Mouse (Mus musculus): ENCODE results near the gene Creb3l4. TPM values are rescaled to one million over a fixed set of nuclear protein-coding genes. Genes with fewer than 3 reads are reported as not detected.
A peak's percentile ranks its signal among the peaks of the same experiment; 100 is the strongest.

Creb3l4 gene
- polyA plus RNA-seq, 1 experiment from 2014 or later: 5.8 TPM

DNA sequence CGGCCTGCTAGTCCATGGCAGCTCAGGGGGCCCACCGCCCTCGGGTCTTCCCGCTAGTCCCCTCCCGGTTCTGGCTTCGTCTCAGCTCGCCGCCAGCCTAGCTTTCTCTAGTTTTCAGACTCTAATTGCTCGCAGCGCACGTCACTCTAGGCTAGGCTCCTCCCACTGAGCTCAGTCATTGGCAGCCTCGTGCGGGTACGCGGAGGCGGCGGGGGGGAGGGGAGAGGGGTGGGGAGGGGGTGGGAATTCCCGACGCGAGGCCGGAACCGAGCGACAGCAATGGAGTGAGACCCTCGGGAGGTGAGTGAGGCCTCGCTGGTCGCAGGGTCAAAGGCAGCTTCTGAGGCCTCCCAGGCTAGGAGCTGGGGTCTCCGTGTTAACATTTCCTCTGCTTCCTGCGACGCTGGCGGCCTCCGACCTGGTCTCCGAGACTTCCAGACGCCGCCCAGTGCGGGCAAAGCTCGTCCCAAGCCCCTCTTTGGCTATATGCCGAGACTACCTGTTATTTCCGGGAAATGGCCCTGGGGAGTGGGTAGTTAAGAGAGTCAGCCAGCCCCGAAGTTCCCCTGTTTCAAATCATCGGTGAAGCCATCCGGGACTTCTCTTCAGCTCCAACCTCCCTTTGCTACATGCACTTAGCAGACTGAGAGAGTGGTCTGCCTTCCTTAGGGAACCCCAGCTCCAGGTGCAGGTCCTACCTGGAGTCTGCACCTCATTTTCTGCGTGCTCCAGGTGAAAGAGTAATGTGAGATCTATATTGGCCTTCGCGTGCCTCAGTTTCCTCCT is 4.8 kb upstream of the Creb3l4 start, which contains the start of gene Slc39a1:
Gene Slc39a1 (plus strand): TSS at position 213 of the 786 bp plus-strand sequence.
- Histone ChIP-seq H3K4me1 (replicated peaks; ENCODE audit: control insufficient read depth, insufficient read depth, low read length) (peaks cover 9% of the 10 kb centered on the region), H3K9ac (ENCODE audit: low read length) (peak within 1 kb of the TSS; percentile 90), H3K27ac (ENCODE audit: low read length) (peak within 1 kb of the TSS; percentile 97), H3K36me3 (ENCODE audit: control insufficient read depth, insufficient read depth, low read length) (peaks cover 10% of the 10 kb centered on the region), H3K9me3 (ENCODE audit: control insufficient read depth, low read length) (no peaks in the 10 kb centered on the region), H3K4me2 (ENCODE audit: low read depth, low read length) (peak within 1 kb of the TSS; percentile 80), H3K4me3 (ENCODE audit: low read length) (peak within 1 kb of the TSS; percentile 87), H3K27me3 (ENCODE audit: control insufficient read depth, insufficient read depth, low read depth, low read length) (no peaks in the 10 kb centered on the region)
- WGBS: 0% methylated on average over 44 of the region's 44 CpGs
- peak; percentile 96 for ATAC-seq (ENCODE audit: low read depth)

DNA sequence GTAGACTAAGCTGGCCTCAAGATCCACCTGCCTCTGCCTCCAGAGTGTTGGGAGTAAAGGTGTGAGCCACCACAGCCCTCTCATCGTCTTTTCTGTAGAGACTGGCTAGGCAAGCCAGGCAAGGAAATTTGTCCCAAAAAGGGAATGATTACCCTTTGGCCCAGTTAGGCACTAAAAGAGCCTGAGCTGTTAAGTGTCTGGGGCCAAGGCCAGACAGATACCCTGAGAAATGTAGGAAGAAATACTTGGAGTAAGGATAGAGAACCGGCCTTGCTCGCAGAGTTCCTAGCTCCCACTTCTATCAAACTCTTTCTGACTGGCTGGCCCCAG is 4.3 kb upstream of the Creb3l4 start:
- Histone ChIP-seq H3K27ac (ENCODE audit: low read length) (peak overlapping the region; percentile 97), H3K4me1 (replicated peaks; ENCODE audit: control insufficient read depth, insufficient read depth, low read length) (peaks cover 12% of the 10 kb centered on the region), H3K27me3 (ENCODE audit: control insufficient read depth, insufficient read depth, low read depth, low read length) (no peaks in the 10 kb centered on the region), H3K36me3 (ENCODE audit: control insufficient read depth, insufficient read depth, low read length) (peaks cover 10% of the 10 kb centered on the region), H3K4me2 (ENCODE audit: low read depth, low read length) (peak overlapping the region; percentile 72), H3K9me3 (ENCODE audit: control insufficient read depth, low read length) (no peaks in the 10 kb centered on the region), H3K4me3 (ENCODE audit: low read length) (peak overlapping the region; percentile 87), H3K9ac (ENCODE audit: low read length) (peak overlapping the region; percentile 76)
- under 1% methylated on average over 3 of the region's 3 CpGs for WGBS
- no peak for ATAC-seq (ENCODE audit: low read depth)

DNA sequence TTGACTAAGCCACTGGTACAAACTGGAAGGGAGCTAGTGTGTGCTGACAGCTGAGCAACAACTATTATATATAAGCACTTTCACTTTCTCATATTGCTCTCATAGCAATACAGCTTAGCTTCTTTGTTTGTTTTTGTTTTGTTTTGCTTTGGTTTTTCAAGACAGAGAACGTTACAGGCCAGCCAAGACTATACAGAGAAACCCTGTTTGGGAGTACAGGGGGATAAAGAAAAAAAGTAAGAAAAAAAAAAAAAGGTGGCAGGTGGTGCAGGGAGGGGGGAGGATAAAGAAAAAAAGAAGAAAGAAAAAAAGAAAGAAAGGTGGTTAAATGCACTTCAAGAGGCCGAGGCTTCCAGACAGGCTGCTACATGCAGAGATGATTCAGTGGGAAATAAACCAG is 2.1 kb upstream of the Creb3l4 start:
- Histone ChIP-seq H3K4me1 (replicated peaks; ENCODE audit: control insufficient read depth, insufficient read depth, low read length) (peaks cover 12% of the 10 kb centered on the region), H3K4me2 (ENCODE audit: low read depth, low read length) (no peak overlapping the region), H3K27me3 (ENCODE audit: control insufficient read depth, insufficient read depth, low read depth, low read length) (no peaks in the 10 kb centered on the region), H3K4me3 (ENCODE audit: low read length) (no peak overlapping the region), H3K9me3 (ENCODE audit: control insufficient read depth, low read length) (no peaks in the 10 kb centered on the region), H3K27ac (ENCODE audit: low read length) (no peak overlapping the region), H3K9ac (ENCODE audit: low read length) (no peak overlapping the region), H3K36me3 (ENCODE audit: control insufficient read depth, insufficient read depth, low read length) (no peaks in the 10 kb centered on the region)
- no peak for ATAC-seq (ENCODE audit: low read depth)
- 59% methylated on average over 2 of the region's 2 CpGs for WGBS

DNA sequence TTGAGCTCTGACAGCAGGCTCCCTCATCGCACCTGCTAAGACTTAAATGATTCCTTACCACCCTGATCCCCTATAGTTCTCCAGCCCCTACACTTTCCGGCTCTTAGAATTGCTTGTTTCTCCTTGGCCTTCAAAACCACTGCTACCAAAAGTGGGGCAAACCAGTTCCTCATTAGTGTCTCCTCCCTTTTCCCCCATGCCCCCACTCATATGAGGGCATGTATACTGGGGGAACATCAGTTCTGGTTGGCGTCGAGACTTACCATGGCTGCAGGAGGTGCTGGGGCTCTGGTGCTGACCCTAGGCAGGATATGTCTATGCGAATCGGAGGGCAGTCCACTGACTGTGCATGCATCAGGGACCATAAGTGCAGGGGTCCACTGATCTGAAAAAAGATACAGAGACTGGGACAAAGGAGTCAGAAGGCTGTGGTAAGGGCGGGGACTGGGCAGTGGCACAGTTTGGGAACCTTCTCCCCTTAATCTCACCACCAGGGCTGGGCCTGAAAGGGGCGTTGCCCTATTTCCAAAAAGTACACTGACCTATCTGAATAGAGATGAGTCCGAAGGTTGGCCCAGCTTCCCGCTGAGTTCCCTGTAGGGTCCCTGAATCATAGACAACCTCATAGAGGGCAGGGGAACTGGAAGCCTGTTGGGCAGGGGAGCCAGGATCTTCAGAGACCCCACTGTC is 1.5 kb downstream of the Creb3l4 start:
- no peak overlapping the region for H3K27ac ChIP-seq (ENCODE audit: low read length)
- 83% methylated on average over 10 of the region's 10 CpGs for WGBS
- no peak overlapping the region for H3K4me3 ChIP-seq (ENCODE audit: low read length)
- no peak overlapping the region for H3K4me2 ChIP-seq (ENCODE audit: low read depth, low read length)
- H3K9ac ChIP-seq (ENCODE audit: low read length): no peak overlapping the region
- H3K9me3 ChIP-seq (ENCODE audit: control insufficient read depth, low read length): no peaks in the 10 kb centered on the region
- ATAC-seq (ENCODE audit: low read depth): no peak
- H3K4me1 ChIP-seq (replicated peaks; ENCODE audit: control insufficient read depth, insufficient read depth, low read length): peaks cover 4% of the 10 kb centered on the region; the same call in 1 of the 2 replicates
- H3K27me3 ChIP-seq (ENCODE audit: control insufficient read depth, insufficient read depth, low read depth, low read length): no peaks in the 10 kb centered on the region
- no peaks in the 10 kb centered on the region for H3K36me3 ChIP-seq (ENCODE audit: control insufficient read depth, insufficient read depth, low read length)

DNA sequence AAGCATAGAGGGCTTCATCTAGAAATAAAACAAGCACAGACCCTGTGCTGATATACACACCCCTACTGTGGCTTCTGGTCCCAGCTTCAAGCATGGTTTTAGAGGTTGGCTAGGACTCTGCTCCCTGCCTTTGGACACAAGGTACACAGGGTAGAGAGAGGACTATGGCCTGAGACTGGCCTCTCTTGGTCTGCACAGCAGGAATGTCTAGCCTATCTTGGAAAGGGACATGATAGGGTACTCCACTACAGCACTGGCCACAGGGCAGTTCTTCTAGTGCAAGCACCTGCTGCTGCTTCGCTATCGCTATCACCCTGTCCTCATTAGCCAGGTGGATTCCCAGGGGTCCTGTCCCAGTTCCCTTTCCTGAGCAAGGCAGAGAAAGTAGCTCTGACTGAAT is 2.1 kb downstream of the Creb3l4 start:
- Histone ChIP-seq H3K27me3 (ENCODE audit: control insufficient read depth, insufficient read depth, low read depth, low read length) (no peaks in the 10 kb centered on the region), H3K4me1 (replicated peaks; ENCODE audit: control insufficient read depth, insufficient read depth, low read length) (peaks cover 4% of the 10 kb centered on the region; the same call in 1 of the 2 replicates), H3K9me3 (ENCODE audit: control insufficient read depth, low read length) (no peaks in the 10 kb centered on the region), H3K9ac (ENCODE audit: low read length) (no peak overlapping the region), H3K4me3 (ENCODE audit: low read length) (no peak overlapping the region), H3K36me3 (ENCODE audit: control insufficient read depth, insufficient read depth, low read length) (no peaks in the 10 kb centered on the region), H3K27ac (ENCODE audit: low read length) (no peak overlapping the region), H3K4me2 (ENCODE audit: low read depth, low read length) (no peak overlapping the region)
- WGBS: 93% methylated on average over 2 of the region's 2 CpGs
- no peak for ATAC-seq (ENCODE audit: low read depth)

DNA sequence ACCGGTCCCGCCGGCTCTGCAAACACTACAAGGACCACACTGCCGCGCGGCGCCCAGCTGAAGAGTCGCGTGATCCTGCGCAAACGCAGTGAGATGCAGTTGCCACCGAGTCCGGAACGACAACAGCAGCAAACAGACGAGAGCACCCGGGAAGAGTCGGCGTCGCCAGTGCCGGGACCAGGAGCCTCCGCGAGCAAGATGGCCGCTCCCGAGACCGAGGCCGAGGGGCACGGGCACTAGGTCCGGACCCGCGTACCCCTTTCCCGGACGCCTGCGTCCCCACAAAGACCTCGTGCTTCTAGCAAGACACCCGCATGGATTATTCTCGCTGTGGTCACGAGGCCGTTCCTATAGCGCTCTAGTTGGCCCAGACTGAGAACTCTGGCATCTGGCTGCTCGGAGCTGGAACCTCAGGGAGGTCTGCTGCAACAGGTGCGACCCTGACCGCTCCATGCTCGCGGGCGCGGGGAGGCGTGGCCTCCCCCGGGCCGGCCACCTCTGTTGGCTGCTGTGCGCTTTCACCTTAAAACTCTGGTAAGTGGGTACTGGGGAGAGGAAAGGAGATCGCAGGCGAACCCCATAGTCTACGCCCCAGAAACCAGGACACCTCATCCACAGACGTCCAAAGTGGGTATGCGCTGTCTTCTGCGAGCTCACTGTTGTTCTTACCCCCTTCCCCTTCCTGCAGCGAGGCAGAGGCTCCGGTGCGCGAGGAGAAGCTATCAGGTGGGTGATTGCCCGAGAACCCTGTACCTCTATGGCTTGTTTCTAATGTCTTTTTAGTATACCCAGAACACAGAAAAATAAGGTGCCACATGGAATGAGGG is 11.6 kb downstream of the Creb3l4 start, which contains the start of gene Jtb:
Gene Jtb (plus strand): TSS at position 91 of the 827 bp plus-strand sequence.
- H3K9ac ChIP-seq (ENCODE audit: low read length): peak within 1 kb of the TSS; percentile 81
- H3K27me3 ChIP-seq (ENCODE audit: control insufficient read depth, insufficient read depth, low read depth, low read length): no peaks in the 10 kb centered on the region
- H3K4me3 ChIP-seq (ENCODE audit: low read length): peak within 1 kb of the TSS; percentile 73
- peaks cover 10% of the 10 kb centered on the region for H3K36me3 ChIP-seq (ENCODE audit: control insufficient read depth, insufficient read depth, low read length)
- peak within 1 kb of the TSS; percentile 91 for H3K27ac ChIP-seq (ENCODE audit: low read length)
- peak; percentile 98 for ATAC-seq (ENCODE audit: low read depth)
- under 1% methylated on average over 61 of the region's 61 CpGs for WGBS
- peaks cover 5% of the 10 kb centered on the region; the same call in 1 of the 2 replicates for H3K4me1 ChIP-seq (replicated peaks; ENCODE audit: control insufficient read depth, insufficient read depth, low read length)
- H3K9me3 ChIP-seq (ENCODE audit: control insufficient read depth, low read length): no peaks in the 10 kb centered on the region
- peak within 1 kb of the TSS; percentile 84 for H3K4me2 ChIP-seq (ENCODE audit: low read depth, low read length)

DNA sequence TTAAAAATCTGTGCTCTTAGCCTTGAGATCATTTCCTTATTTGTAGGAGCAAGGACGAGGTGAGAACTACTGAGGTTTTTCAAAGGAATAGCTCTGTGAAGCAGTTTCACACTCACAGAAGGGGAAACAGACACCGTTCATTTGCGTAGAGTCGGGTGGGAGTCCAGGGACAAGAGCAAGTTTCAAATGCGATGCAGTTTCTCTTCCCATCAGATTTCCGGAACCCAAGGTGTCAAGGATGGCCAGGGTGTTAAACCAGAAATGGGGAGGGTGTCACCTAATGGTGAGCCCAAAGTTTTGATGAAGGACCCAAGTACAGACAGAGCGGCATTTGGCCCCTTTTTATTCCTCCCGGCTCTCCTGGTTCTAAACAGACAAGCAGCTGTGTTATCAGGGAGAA is 12.2 kb downstream of the Creb3l4 start:
- Histone ChIP-seq H3K36me3 (ENCODE audit: control insufficient read depth, insufficient read depth, low read length) (peaks cover 13% of the 10 kb centered on the region), H3K9me3 (ENCODE audit: control insufficient read depth, low read length) (no peaks in the 10 kb centered on the region), H3K4me3 (ENCODE audit: low read length) (peak overlapping the region; percentile 73), H3K4me2 (ENCODE audit: low read depth, low read length) (peak overlapping the region; percentile 84), H3K27me3 (ENCODE audit: control insufficient read depth, insufficient read depth, low read depth, low read length) (no peaks in the 10 kb centered on the region), H3K27ac (ENCODE audit: low read length) (peak overlapping the region; percentile 51; the same call in 1 of the 2 replicates), H3K9ac (ENCODE audit: low read length) (peak overlapping the region; percentile 81), H3K4me1 (replicated peaks; ENCODE audit: control insufficient read depth, insufficient read depth, low read length) (peaks cover 5% of the 10 kb centered on the region; the same call in 1 of the 2 replicates)
- no peak for ATAC-seq (ENCODE audit: low read depth)
- 10% methylated on average over 8 of the region's 8 CpGs for WGBS

DNA sequence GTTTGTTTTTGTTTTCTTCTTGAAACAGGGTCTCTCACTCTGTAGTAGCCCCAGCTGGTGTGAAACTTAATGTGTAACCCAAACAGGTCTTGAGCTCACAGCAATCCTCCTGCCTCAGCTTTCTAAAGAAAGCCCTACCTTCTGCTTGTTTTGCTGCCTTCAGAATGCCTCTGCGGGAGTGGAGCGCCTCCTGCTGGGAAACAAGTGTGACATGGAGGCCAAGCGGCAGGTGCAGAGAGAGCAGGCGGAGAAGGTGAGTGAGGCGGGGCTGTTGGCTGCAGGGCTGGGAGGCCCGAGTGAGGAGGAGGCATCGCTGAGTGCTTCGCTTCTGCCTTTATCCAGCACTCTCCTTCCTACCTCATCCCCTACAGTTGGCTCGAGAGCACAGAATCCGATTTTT is 19.0 kb downstream of the Creb3l4 start:
- no peak for ATAC-seq (ENCODE audit: low read depth)
- no peaks in the 10 kb centered on the region for H3K9me3 ChIP-seq (ENCODE audit: control insufficient read depth, low read length)
- no peaks in the 10 kb centered on the region for H3K27me3 ChIP-seq (ENCODE audit: control insufficient read depth, insufficient read depth, low read depth, low read length)
- no peak overlapping the region for H3K27ac ChIP-seq (ENCODE audit: low read length)
- H3K4me2 ChIP-seq (ENCODE audit: low read depth, low read length): no peak overlapping the region
- peaks cover 12% of the 10 kb centered on the region for H3K4me1 ChIP-seq (replicated peaks; ENCODE audit: control insufficient read depth, insufficient read depth, low read length)
- 79% methylated on average over 10 of the region's 10 CpGs for whole genome bisulfite sequencing
- H3K4me3 ChIP-seq (ENCODE audit: low read length): no peak overlapping the region
- peaks cover 10% of the 10 kb centered on the region for H3K36me3 ChIP-seq (ENCODE audit: control insufficient read depth, insufficient read depth, low read length)
- no peak overlapping the region for H3K9ac ChIP-seq (ENCODE audit: low read length)

DNA sequence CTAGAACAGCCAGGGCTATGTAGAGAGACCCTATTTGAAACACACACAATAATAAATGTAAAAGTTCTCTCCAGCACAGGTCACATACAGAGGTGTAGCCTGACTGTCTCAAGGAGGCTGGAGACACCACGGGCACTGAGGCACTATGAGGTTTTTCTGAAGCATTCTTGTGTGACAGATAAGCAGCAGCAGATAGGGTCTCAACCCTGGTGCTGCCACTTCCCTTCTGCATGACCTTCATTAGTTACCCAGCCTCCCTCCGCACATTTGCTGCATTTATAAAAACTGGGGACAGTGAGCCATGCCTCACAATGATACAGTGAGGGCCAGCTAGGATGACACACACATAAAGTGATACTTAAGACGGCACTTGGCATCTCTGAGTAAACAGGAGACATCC is 20.4 kb downstream of the Creb3l4 start:
- Histone ChIP-seq H3K9ac (ENCODE audit: low read length) (no peak overlapping the region), H3K36me3 (ENCODE audit: control insufficient read depth, insufficient read depth, low read length) (peaks cover 10% of the 10 kb centered on the region), H3K4me1 (replicated peaks; ENCODE audit: control insufficient read depth, insufficient read depth, low read length) (peaks cover 12% of the 10 kb centered on the region), H3K27ac (ENCODE audit: low read length) (no peak overlapping the region), H3K9me3 (ENCODE audit: control insufficient read depth, low read length) (no peaks in the 10 kb centered on the region), H3K27me3 (ENCODE audit: control insufficient read depth, insufficient read depth, low read depth, low read length) (no peaks in the 10 kb centered on the region), H3K4me2 (ENCODE audit: low read depth, low read length) (no peak overlapping the region), H3K4me3 (ENCODE audit: low read length) (no peak overlapping the region)
- 55% methylated on average over 3 of the region's 3 CpGs for WGBS
- ATAC-seq (ENCODE audit: low read depth): no peak

Data from lung, embryonic 16.5 days (tissue).